Mouse (Mus musculus) right cerebral cortex, postnatal 4 days (tissue): ENCODE measurements around the gene Npsr1.

Experiments
- DNase-seq: peaks from one replicate; pipeline ENCODE4 v3.0.0-alpha.2; 2022

Gene Npsr1

GRCm38 (mm10) chr9:24097696-24098095 is at the start of gene Npsr1:
Gene Npsr1, plus strand, starts transcription at chr9:24097996.
- no peak for DNase-seq

- DNase-seq, result no peak
Observed at GRCm38 (mm10) chr9:24051538-24051937, 46.3 kb upstream of the Npsr1 start.

- DNase-seq, result no peak
Observed at GRCm38 (mm10) chr9:24063251-24063650, 34.5 kb upstream of the Npsr1 start.

GRCm38 (mm10) chr9:24071664-24072063 is 26.1 kb upstream of the Npsr1 start:
- DNase-seq, result no peak

GRCm38 (mm10) chr9:24077596-24077995 is 20.2 kb upstream of the Npsr1 start:
- no peak for DNase-seq

GRCm38 (mm10) chr9:24091875-24092274 is 5.9 kb upstream of the Npsr1 start:
- no peak for DNase-seq

GRCm38 (mm10) chr9:24098526-24098925 is 730 bp downstream of the Npsr1 start:
- no peak for DNase-seq

- DNase-seq, result no peak
Observed at GRCm38 (mm10) chr9:24099631-24100030, 1.8 kb downstream of the Npsr1 start.

GRCm38 (mm10) chr9:24119423-24119822 is 21.6 kb downstream of the Npsr1 start:
- peak; percentile 5 for DNase-seq

- DNase-seq, result no peak
Observed at GRCm38 (mm10) chr9:24133142-24133541, 35.3 kb downstream of the Npsr1 start.

- no peak for DNase-seq
Observed at GRCm38 (mm10) chr9:24136354-24136753, 38.6 kb downstream of the Npsr1 start.

- DNase-seq, result no peak
Observed at GRCm38 (mm10) chr9:24144341-24144740, 46.5 kb downstream of the Npsr1 start.

GRCm38 (mm10) chr9:24157208-24157607 is 59.4 kb downstream of the Npsr1 start:
- no peak for DNase-seq

GRCm38 (mm10) chr9:24160409-24160808 is 62.6 kb downstream of the Npsr1 start:
- no peak for DNase-seq

GRCm38 (mm10) chr9:24168501-24168900 is 70.7 kb downstream of the Npsr1 start:
- no peak for DNase-seq

- no peak for DNase-seq
Observed at GRCm38 (mm10) chr9:24170728-24171127, 72.9 kb downstream of the Npsr1 start.

GRCm38 (mm10) chr9:24178744-24179143 is 80.9 kb downstream of the Npsr1 start:
- no peak for DNase-seq

GRCm38 (mm10) chr9:24180926-24181325 is 83.1 kb downstream of the Npsr1 start:
- DNase-seq, result no peak

- no peak for DNase-seq
Observed at GRCm38 (mm10) chr9:24186289-24186688, 88.5 kb downstream of the Npsr1 start.

GRCm38 (mm10) chr9:24189511-24190260 is 91.9 kb downstream of the Npsr1 start:
- peak; percentile 7 for DNase-seq

- DNase-seq, result no peak
Observed at GRCm38 (mm10) chr9:24190261-24190588, 92.4 kb downstream of the Npsr1 start.

- DNase-seq, result no peak
Observed at GRCm38 (mm10) chr9:24198254-24198653, 100.5 kb downstream of the Npsr1 start.

GRCm38 (mm10) chr9:24211636-24212035 is 113.8 kb downstream of the Npsr1 start:
- no peak for DNase-seq

GRCm38 (mm10) chr9:24217721-24218120 is 119.9 kb downstream of the Npsr1 start:
- no peak for DNase-seq

GRCm38 (mm10) chr9:24236461-24236860 is 138.7 kb downstream of the Npsr1 start:
- DNase-seq, result no peak
